Mouse (Mus musculus) embryonic facial prominence, embryonic 13.5 days (tissue): ENCODE data around the gene Smoc1. TPM values are rescaled to one million over a fixed set of nuclear protein-coding genes. Genes with fewer than 3 reads are reported as not detected.

Source experiments
- ATAC-seq: fragments of 200-750 bp; cut with Nextera tagmentation; 2 replicates; pipeline ENCODE4 v1.8.0; 2017; ENCODE audit warnings: low read depth; ENCODE audit not compliant: insufficient number of reproducible peaks, insufficient read depth, low FRiP score, low TSS enrichment
- H3K27ac ChIP-seq: fragments of 300-500 bp; sonication (generic); 2 replicates; pipeline ENCODE4 v1.5.1; 2015; ENCODE audit warnings: moderate library complexity, mild to moderate bottlenecking, inconsistent platforms
- H3K27me3 ChIP-seq: fragments of 300-500 bp; sonication (generic); 2 replicates; pipeline ENCODE4 v1.6.1; 2015; ENCODE audit warnings: mild to moderate bottlenecking, inconsistent platforms
- H3K36me3 ChIP-seq: fragments of 300-500 bp; sonication (generic); 2 replicates; pipeline ENCODE4 v1.6.1; 2015; ENCODE audit warnings: mild to moderate bottlenecking, inconsistent platforms
- H3K4me1 ChIP-seq: fragments of 300-500 bp; sonication (generic); 2 replicates; pipeline ENCODE4 v1.6.1; 2015; ENCODE audit warnings: inconsistent platforms
- H3K4me2 ChIP-seq: fragments of 300-500 bp; sonication (generic); 2 replicates; pipeline ENCODE4 v1.6.1; 2015; ENCODE audit warnings: moderate library complexity, mild to moderate bottlenecking, inconsistent platforms
- H3K4me3 ChIP-seq: fragments of 300-500 bp; sonication (generic); 2 replicates; pipeline ENCODE4 v1.5.1; 2015; ENCODE audit warnings: mild to moderate bottlenecking, inconsistent platforms
- H3K9ac ChIP-seq: fragments of 300-500 bp; sonication (generic); 2 replicates; pipeline ENCODE4 v1.6.1; 2015; ENCODE audit warnings: mild to moderate bottlenecking, inconsistent platforms
- H3K9me3 ChIP-seq: fragments of 300-500 bp; sonication (generic); 2 replicates; pipeline ENCODE4 v1.6.1; 2016; ENCODE audit warnings: inconsistent platforms
- WGBS: fragments of 180-500 bp; shearing (Covaris S2); methylation state at CpG from one replicate; pipeline ENCODE4 v1.1.7; 2015; ENCODE audit warnings: mixed read lengths; 5-methylcytosine and 5-hydroxymethylcytosine counted together
- polyA plus RNA-seq: library from polyadenylated mRNA; unstranded; fragments of >200 nt; fragmentation: Nextera tagmentation; extraction: Ambion mirVana; gene quantifications from 2 replicates; pipeline ENCODE4 v1.2.1, GENCODE M21; 2015

Gene Smoc1
- polyA plus RNA-seq, 1 experiment from 2014 or later = 15.5 TPM

GRCm38 (mm10) chr12:81173893-81174292, 147.3 kb downstream of the Smoc1 start:
- Histone ChIP-seq H3K27ac (no peak overlapping the region), H3K4me3 (no peak overlapping the region), H3K36me3 (no peaks in the 10 kb centered on the region; the same call in 1 of the 2 replicates), H3K9me3 (no peaks in the 10 kb centered on the region), H3K4me1 (peaks cover 7% of the 10 kb centered on the region; the same call in 1 of the 2 replicates), H3K4me2 (no peak overlapping the region), H3K27me3 (no peaks in the 10 kb centered on the region), H3K9ac (no peak overlapping the region)
- ATAC-seq = no peak
- 97% methylated on average over 4 of the region's 4 CpGs for WGBS

- H3K27ac ChIP-seq = no peak overlapping the region
- H3K27me3 ChIP-seq = no peaks in the 10 kb centered on the region
- no peak overlapping the region for H3K4me2 ChIP-seq
- no peak overlapping the region for H3K4me3 ChIP-seq
- H3K9ac ChIP-seq = no peak overlapping the region
- no peaks in the 10 kb centered on the region for H3K9me3 ChIP-seq
- no peak for ATAC-seq
- no peaks in the 10 kb centered on the region; the same call in 1 of the 2 replicates for H3K36me3 ChIP-seq
- H3K4me1 ChIP-seq = peaks cover 7% of the 10 kb centered on the region; the same call in 1 of the 2 replicates
- 31% methylated on average over 9 of the region's 9 CpGs for WGBS
Measured at GRCm38 (mm10) chr12:81175252-81175651, 148.6 kb downstream of the Smoc1 start.

GRCm38 (mm10) chr12:81182073-81182472, 155.5 kb downstream of the Smoc1 start:
- H3K9me3 ChIP-seq = no peaks in the 10 kb centered on the region
- no peak overlapping the region for H3K4me3 ChIP-seq
- no peaks in the 10 kb centered on the region for H3K4me1 ChIP-seq
- H3K27me3 ChIP-seq = no peaks in the 10 kb centered on the region
- no peaks in the 10 kb centered on the region for H3K36me3 ChIP-seq
- 66% methylated on average over 3 of the region's 3 CpGs for WGBS
- H3K9ac ChIP-seq = no peak overlapping the region
- no peak for ATAC-seq
- no peak overlapping the region for H3K27ac ChIP-seq
- H3K4me2 ChIP-seq = no peak overlapping the region

- H3K4me1 ChIP-seq = no peaks in the 10 kb centered on the region
- H3K4me2 ChIP-seq = no peak overlapping the region
- H3K4me3 ChIP-seq = no peak overlapping the region
- H3K9me3 ChIP-seq = no peaks in the 10 kb centered on the region
- WGBS = 80% methylated on average over 2 of the region's 2 CpGs
- no peak overlapping the region for H3K9ac ChIP-seq
- ATAC-seq = no peak
- no peak overlapping the region for H3K27ac ChIP-seq
- H3K36me3 ChIP-seq = no peaks in the 10 kb centered on the region
- H3K27me3 ChIP-seq = no peaks in the 10 kb centered on the region
Measured at GRCm38 (mm10) chr12:81184967-81185366, 158.4 kb downstream of the Smoc1 start.

- no peak overlapping the region for H3K4me3 ChIP-seq
- WGBS = 86% methylated on average over 4 of the region's 4 CpGs
- no peak for ATAC-seq
Measured at GRCm38 (mm10) chr12:81186081-81186480, 159.5 kb downstream of the Smoc1 start.

GRCm38 (mm10) chr12:81186668-81187067, 160.1 kb downstream of the Smoc1 start:
- Histone ChIP-seq H3K36me3 (no peaks in the 10 kb centered on the region), H3K9me3 (no peaks in the 10 kb centered on the region), H3K27me3 (no peaks in the 10 kb centered on the region), H3K4me1 (no peaks in the 10 kb centered on the region), H3K9ac (no peak overlapping the region), H3K4me3 (no peak overlapping the region), H3K4me2 (no peak overlapping the region), H3K27ac (no peak overlapping the region)
- no peak for ATAC-seq
- 70% methylated on average over 3 of the region's 3 CpGs for WGBS

More at GRCm38 (mm10) chr12:81186081-81186480, 159.5 kb downstream of the Smoc1 start:
- H3K9ac ChIP-seq = no peak overlapping the region
- no peak overlapping the region for H3K4me2 ChIP-seq
- no peaks in the 10 kb centered on the region for H3K9me3 ChIP-seq
- no peak overlapping the region for H3K27ac ChIP-seq
- H3K27me3 ChIP-seq = no peaks in the 10 kb centered on the region
- H3K36me3 ChIP-seq = no peaks in the 10 kb centered on the region
- no peaks in the 10 kb centered on the region for H3K4me1 ChIP-seq

- no peak overlapping the region for H3K9ac ChIP-seq
- no peak overlapping the region for H3K27ac ChIP-seq
- no peaks in the 10 kb centered on the region for H3K27me3 ChIP-seq
- no peak overlapping the region for H3K4me2 ChIP-seq
- WGBS = 81% methylated on average over 3 of the region's 3 CpGs
- no peak overlapping the region for H3K4me3 ChIP-seq
- H3K9me3 ChIP-seq = no peaks in the 10 kb centered on the region
- H3K4me1 ChIP-seq = no peaks in the 10 kb centered on the region
- H3K36me3 ChIP-seq = no peaks in the 10 kb centered on the region
- ATAC-seq = no peak
Measured at GRCm38 (mm10) chr12:81188423-81188822, 161.8 kb downstream of the Smoc1 start.

- Histone ChIP-seq H3K4me1 (no peaks in the 10 kb centered on the region), H3K9ac (no peak overlapping the region), H3K27me3 (no peaks in the 10 kb centered on the region), H3K36me3 (no peaks in the 10 kb centered on the region), H3K4me3 (no peak overlapping the region), H3K4me2 (no peak overlapping the region), H3K9me3 (no peaks in the 10 kb centered on the region), H3K27ac (no peak overlapping the region)
- ATAC-seq = no peak
- WGBS = 90% methylated on average over 4 of the region's 4 CpGs
Measured at GRCm38 (mm10) chr12:81188996-81189395, 162.4 kb downstream of the Smoc1 start.

GRCm38 (mm10) chr12:81189636-81190035, 163.0 kb downstream of the Smoc1 start:
- Histone ChIP-seq H3K4me1 (no peaks in the 10 kb centered on the region), H3K9ac (no peak overlapping the region), H3K4me3 (no peak overlapping the region), H3K27ac (no peak overlapping the region), H3K9me3 (no peaks in the 10 kb centered on the region), H3K27me3 (no peaks in the 10 kb centered on the region), H3K36me3 (no peaks in the 10 kb centered on the region), H3K4me2 (no peak overlapping the region)
- no peak for ATAC-seq
- WGBS = 88% methylated on average over 1 of the region's 1 CpGs

GRCm38 (mm10) chr12:81193968-81194367, 167.4 kb downstream of the Smoc1 start:
- Histone ChIP-seq H3K9ac (no peak overlapping the region), H3K4me1 (no peaks in the 10 kb centered on the region), H3K36me3 (no peaks in the 10 kb centered on the region), H3K27me3 (no peaks in the 10 kb centered on the region), H3K27ac (no peak overlapping the region), H3K9me3 (no peaks in the 10 kb centered on the region), H3K4me3 (no peak overlapping the region), H3K4me2 (no peak overlapping the region)
- 86% methylated on average over 2 of the region's 2 CpGs for WGBS
- no peak for ATAC-seq

- no peak overlapping the region for H3K9ac ChIP-seq
- WGBS = 53% methylated on average over 5 of the region's 5 CpGs
- H3K9me3 ChIP-seq = no peaks in the 10 kb centered on the region
- no peak overlapping the region for H3K4me3 ChIP-seq
- no peak overlapping the region for H3K27ac ChIP-seq
- H3K4me2 ChIP-seq = no peak overlapping the region
- no peak for ATAC-seq
- no peaks in the 10 kb centered on the region for H3K27me3 ChIP-seq
- no peaks in the 10 kb centered on the region for H3K36me3 ChIP-seq
- H3K4me1 ChIP-seq = no peaks in the 10 kb centered on the region
Measured at GRCm38 (mm10) chr12:81197468-81198075, 171.0 kb downstream of the Smoc1 start.

GRCm38 (mm10) chr12:81199280-81199955, 172.8 kb downstream of the Smoc1 start:
- ATAC-seq = no peak
- 31% methylated on average over 23 of the region's 23 CpGs for WGBS
- no peak overlapping the region for H3K27ac ChIP-seq
- H3K36me3 ChIP-seq = no peaks in the 10 kb centered on the region
- H3K4me3 ChIP-seq = no peak overlapping the region
- H3K9me3 ChIP-seq = no peaks in the 10 kb centered on the region
- H3K9ac ChIP-seq = no peak overlapping the region
- H3K27me3 ChIP-seq = no peaks in the 10 kb centered on the region
- no peaks in the 10 kb centered on the region for H3K4me1 ChIP-seq
- peak overlapping the region; percentile 15; the same call in 1 of the 2 replicates for H3K4me2 ChIP-seq
